Mouse (Mus musculus): ENCODE data around the gene Foxk1.

DNA sequence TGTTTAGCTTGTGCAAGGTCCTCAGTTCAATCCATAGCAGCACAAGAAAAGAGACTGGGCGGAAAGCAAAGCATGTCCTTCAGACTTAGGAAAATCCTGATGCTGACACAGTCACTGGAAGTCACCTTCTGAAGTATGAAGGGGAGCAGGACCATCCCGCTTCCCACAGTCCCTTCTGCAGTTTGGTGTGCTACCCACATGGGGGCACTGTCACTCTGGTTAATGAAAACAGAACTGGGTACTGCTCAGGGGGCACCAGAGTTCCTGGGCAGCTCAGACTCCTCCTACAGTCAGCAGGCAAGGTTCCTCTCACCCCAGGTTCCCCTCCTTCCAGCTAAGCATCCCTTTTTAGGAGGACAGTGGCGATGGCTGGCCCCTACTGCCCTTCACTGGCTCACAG lies 97.7 kb downstream of the Foxk1 start:
- peak; percentile 69 for TF ChIP-seq CTCF (IDR thresholded peaks at IDR 0.05)
- TF ChIP-seq POLR2A (IDR thresholded peaks at IDR 0.05; ENCODE audit: insufficient read depth, low read depth, low read length), result no peak

Measured in heart, adult 2 months (tissue).